ENCODE assay signal across 10 mouse cellular contexts in the genomic region with DNA sequence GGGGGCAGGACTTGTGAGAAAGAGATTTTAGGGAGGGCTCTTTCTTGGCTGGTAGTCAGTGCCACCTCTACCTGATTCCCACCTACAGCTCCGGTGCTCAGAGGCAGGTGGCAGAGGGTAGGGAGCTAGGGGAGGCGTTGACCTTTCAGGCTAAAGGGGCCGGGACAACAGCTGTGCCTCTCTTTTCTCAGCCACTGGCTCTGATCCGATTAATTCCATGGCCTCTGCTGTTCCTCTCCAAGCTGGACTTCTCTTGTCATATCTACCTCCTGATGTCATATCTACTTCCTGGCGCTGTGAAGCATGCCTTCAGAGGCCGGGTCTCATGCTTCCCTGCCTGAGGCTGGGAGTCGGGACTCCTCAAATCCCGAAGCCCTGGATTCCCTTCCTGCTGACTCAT. TPM values are rescaled to one million over a fixed set of nuclear protein-coding genes. Genes with fewer than 3 reads are reported as not detected.
DNase-seq lines count a peak whose midpoint lies in the region; ATAC-seq and TF ChIP-seq lines count a peak whose summit lies in the region.
"Had no signal": no experiment of that assay in that cellular context is flagged by ENCODE, and none has a peak within 500 bp of the region (broad histone marks: within the 10 kb centered on the region; RNA-seq: fewer than 3 reads in every experiment).

No protein-coding gene starts in this region.

- no peaks in the 10 kb centered on the region for H3K9me3 ChIP-seq in liver, embryonic 11.5 days (ENCODE audit: control insufficient read depth, low read length)
- H3K9me3 ChIP-seq in limb, embryonic 12.5 days = no peaks in the 10 kb centered on the region

- H3K27ac ChIP-seq in gastrocnemius, adult 2 months = peak overlapping the region; percentile 97
- H3K27ac ChIP-seq in liver, embryonic 11.5 days (ENCODE audit: low read depth, low read length) = no peak overlapping the region
- no peak overlapping the region for H3K27ac ChIP-seq in limb, embryonic 12.5 days

- peaks cover 10% of the 10 kb centered on the region for H3K4me1 ChIP-seq in liver, embryonic 11.5 days (replicated peaks; ENCODE audit: control insufficient read depth, insufficient read depth, low read length)
- peaks cover 34% of the 10 kb centered on the region for H3K4me1 ChIP-seq in limb, embryonic 12.5 days (replicated peaks)

- H3K27me3 ChIP-seq in liver, embryonic 11.5 days (replicated peaks; ENCODE audit: control insufficient read depth, insufficient read depth, low read length) = peaks cover 59% of the 10 kb centered on the region
- peaks cover 43% of the 10 kb centered on the region for H3K27me3 ChIP-seq in limb, embryonic 12.5 days
- H3K27me3 ChIP-seq: Patski had no signal

- ATAC-seq in liver, embryonic 11.5 days (replicated peaks; ENCODE audit: low FRiP score) = no peak
- no peak for ATAC-seq in limb, embryonic 12.5 days (ENCODE audit: insufficient number of reproducible peaks, insufficient read depth, low FRiP score, low TSS enrichment, low read depth)
- ATAC-seq: Patski had no signal

- DNase-seq in gastrocnemius, adult 2 months = peak; percentile 52
- DNase-seq in gastrocnemius, postnatal 4 days (ENCODE audit: low spot score in 2 of 2) = no peak
- no peak for DNase-seq in liver, embryonic 11.5 days (ENCODE audit: low spot score)
- no peak for DNase-seq in liver
- DNase-seq in retina, postnatal 1 day = peak; percentile 70
- no peak for DNase-seq in cerebellum, adult 9-11 months
- DNase-seq in urinary bladder, adult 2 months (ENCODE audit: low spot score) = no peak
- DNase-seq: B cell, adult 2 months had no signal

- peak overlapping the region; percentile 72; the same call in 1 of the 2 replicates for H3K4me2 ChIP-seq in liver, embryonic 11.5 days
- peak overlapping the region; percentile 78; the same call in 1 of the 2 replicates for H3K4me2 ChIP-seq in limb, embryonic 12.5 days

- intact Hi-C loops in gastrocnemius, adult 2 months (cut with DNase I) = no loop called here

- 32% methylated on average over 8 of the region's 8 CpGs for WGBS in liver, embryonic 11.5 days
- 42% methylated on average over 8 of the region's 8 CpGs for WGBS in limb, embryonic 12.5 days

- no peak for TF ChIP-seq CTCF in gastrocnemius, adult 2 months (IDR thresholded peaks at IDR 0.05)

- H3K9ac ChIP-seq in liver, embryonic 11.5 days (ENCODE audit: low read depth, low read length) = no peak overlapping the region
- no peak overlapping the region for H3K9ac ChIP-seq in limb, embryonic 12.5 days (replicated peaks)

- H3K36me3 ChIP-seq in liver, embryonic 11.5 days (ENCODE audit: control insufficient read depth, insufficient read depth, low read length) = no peaks in the 10 kb centered on the region
- H3K36me3 ChIP-seq in limb, embryonic 12.5 days = no peaks in the 10 kb centered on the region

- H3K4me3 ChIP-seq in gastrocnemius, adult 2 months = peak overlapping the region; percentile 84
- H3K4me3 ChIP-seq in liver, embryonic 11.5 days (ENCODE audit: low read depth, low read length) = no peak overlapping the region
- no peak overlapping the region for H3K4me3 ChIP-seq in limb, embryonic 12.5 days (replicated peaks)

RNA-seq across cellular contexts. Expression of gene Slc38a3, which starts 1.3 kb away (rescaled TPM):
- 10 to 100 TPM; 60.8 to 94.7 TPM for total RNA-seq in gastrocnemius, adult 2 months (2021)
- 10 to 100 TPM; 10.6 to 11.3 TPM for total RNA-seq in gastrocnemius, postnatal 4 days (2021)
- polyA plus RNA-seq in liver, embryonic 11.5 days (2014; fragmentation: Nextera tagmentation; extraction: Ambion mirVana) = 3.9 and 4.0 TPM in 2 replicates
- 3.5 and 5.0 TPM in 2 replicates for polyA plus RNA-seq in limb, embryonic 12.5 days (2016; fragmentation: Nextera tagmentation; extraction: Ambion mirVana)
- polyA plus RNA-seq in urinary bladder, adult 2 months (2012; rRNA removed) = 0.44 and 0.45 TPM in 2 replicates

RNA-seq across cellular contexts. Expression of gene Gnat1, which starts 11.5 kb away (rescaled TPM):
- not detected for total RNA-seq in gastrocnemius, adult 2 months (2021)
- not detected for total RNA-seq in gastrocnemius, postnatal 4 days (2021)
- polyA plus RNA-seq in liver, embryonic 11.5 days (2014; fragmentation: Nextera tagmentation; extraction: Ambion mirVana) = 4.7 and 5.0 TPM in 2 replicates
- polyA plus RNA-seq in limb, embryonic 12.5 days (2016; fragmentation: Nextera tagmentation; extraction: Ambion mirVana) = 2.1 and 2.2 TPM in 2 replicates
- 0.06 TPM in 1 of 2 replicates, not detected in the other for polyA plus RNA-seq in urinary bladder, adult 2 months (2012; rRNA removed)

RNA-seq across cellular contexts. Expression of gene Gnai2, which starts 32.8 kb away (rescaled TPM):
- 10 to 100 TPM; 59.9 to 77.7 TPM for total RNA-seq in gastrocnemius, adult 2 months (2021)
- total RNA-seq in gastrocnemius, postnatal 4 days (2021) = 100 to 1,000 TPM; 307 to 340 TPM
- 217 and 233 TPM in 2 replicates for polyA plus RNA-seq in liver, embryonic 11.5 days (2014; fragmentation: Nextera tagmentation; extraction: Ambion mirVana)
- polyA plus RNA-seq in limb, embryonic 12.5 days (2016; fragmentation: Nextera tagmentation; extraction: Ambion mirVana) = 400 and 416 TPM in 2 replicates
- 449 and 465 TPM in 2 replicates for polyA plus RNA-seq in urinary bladder, adult 2 months (2012; rRNA removed)

RNA-seq across cellular contexts. Expression of gene Sema3f, which starts 42.3 kb away (rescaled TPM):
- total RNA-seq in gastrocnemius, adult 2 months (2021) = 1 to 10 TPM; 6.3 to 9.2 TPM
- total RNA-seq in gastrocnemius, postnatal 4 days (2021) = 10 to 100 TPM; 26.4 to 27.2 TPM
- 5.9 and 6.2 TPM in 2 replicates for polyA plus RNA-seq in liver, embryonic 11.5 days (2014; fragmentation: Nextera tagmentation; extraction: Ambion mirVana)
- polyA plus RNA-seq in limb, embryonic 12.5 days (2016; fragmentation: Nextera tagmentation; extraction: Ambion mirVana) = 47.6 and 53.5 TPM in 2 replicates
- 110 and 111 TPM in 2 replicates for polyA plus RNA-seq in urinary bladder, adult 2 months (2012; rRNA removed)

RNA-seq across cellular contexts. Expression of gene Sema3b, which starts 59.0 kb away (rescaled TPM):
- 10 to 100 TPM; 11.2 to 17.9 TPM for total RNA-seq in gastrocnemius, adult 2 months (2021)
- total RNA-seq in gastrocnemius, postnatal 4 days (2021) = 10 to 100 TPM; 50.9 to 52.0 TPM
- 0.63 and 0.79 TPM in 2 replicates for polyA plus RNA-seq in liver, embryonic 11.5 days (2014; fragmentation: Nextera tagmentation; extraction: Ambion mirVana)
- 8.1 and 9.1 TPM in 2 replicates for polyA plus RNA-seq in limb, embryonic 12.5 days (2016; fragmentation: Nextera tagmentation; extraction: Ambion mirVana)
- 57.1 and 71.0 TPM in 2 replicates for polyA plus RNA-seq in urinary bladder, adult 2 months (2012; rRNA removed)

Comparison
In these comparisons a context has a peak if more than half of its experiments do, and no peak if none do; other contexts are left out.
1. DNase-seq: peak in gastrocnemius, adult 2 months (single experiment) and retina, postnatal 1 day (single experiment); none in gastrocnemius, postnatal 4 days (0 of 2), liver, embryonic 11.5 days (single experiment), liver (single experiment), cerebellum, adult 9-11 months (single experiment) and urinary bladder, adult 2 months (single experiment).